Mouse (Mus musculus): ENCODE measurements at regions not wholly inside any gene's neighbourhood (a gene's known extent, or its start where the extent isn't known, plus 50 kb on each side); places are given as distances from the start of the nearest gene placed in this dataset.

DNA sequence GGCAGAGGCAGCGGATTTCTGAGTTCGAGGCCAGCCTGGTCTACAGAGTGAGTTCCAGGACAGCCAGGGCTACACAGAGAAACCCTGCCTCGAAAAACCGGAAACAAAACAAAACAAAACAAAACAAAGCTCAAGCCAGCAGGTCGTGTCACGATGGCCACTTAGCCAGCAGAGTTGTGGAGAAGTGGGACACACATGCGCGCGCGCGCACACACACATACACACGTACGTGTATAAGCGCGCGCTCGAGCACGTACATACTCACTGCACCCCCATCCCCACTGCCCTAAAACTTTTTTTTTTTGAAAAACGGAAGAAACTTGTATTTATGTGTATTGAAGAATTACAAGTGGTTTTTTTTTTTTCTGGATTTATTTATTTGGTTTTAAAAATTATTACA, 257.0 kb downstream of the Gm49356 start:
- TF ChIP-seq CTCF (IDR thresholded peaks at IDR 0.05) (no peak), EP300 (IDR thresholded peaks at IDR 0.05) (no peak)

All from lung, postnatal 0 days (tissue).